Mouse (Mus musculus) kidney, postnatal 14 days (tissue): ENCODE data around the gene Tuba1b.
"Not testable (repeated sequence)": the region's sequence is repeated elsewhere in the genome, so short reads cannot be mapped to it uniquely, and the experiment has no call there.

Experiments used
- DNase-seq: peaks from one replicate; pipeline ENCODE4 v3.0.0; 2022; ENCODE audit warnings: mixed read lengths

The Tuba1b gene

GRCm38 (mm10) chr15:98953401-98954356 is 19.3 kb upstream of the Tuba1b start, which contains the start of the genes Gm49450 and Tuba1a:
Gene Gm49450, minus strand, starts transcription at chr15:98953551.
Gene Tuba1a, minus strand, starts transcription at chr15:98953703.
- peak; percentile 92 for DNase-seq

GRCm38 (mm10) chr15:98952751-98953400 is 18.5 kb upstream of the Tuba1b start:
- DNase-seq: peak; percentile 78

GRCm38 (mm10) chr15:98952063-98952455 is 17.7 kb upstream of the Tuba1b start:
- no peak for DNase-seq

GRCm38 (mm10) chr15:98951122-98952062 is 17.0 kb upstream of the Tuba1b start:
- DNase-seq: not testable (repeated sequence)

- DNase-seq: no peak
Measured at GRCm38 (mm10) chr15:98949607-98949892, 15.2 kb upstream of the Tuba1b start.

GRCm38 (mm10) chr15:98948857-98949606 is 14.7 kb upstream of the Tuba1b start:
- no peak for DNase-seq

- DNase-seq: no peak
Measured at GRCm38 (mm10) chr15:98948382-98948781, 14.0 kb upstream of the Tuba1b start.

- no peak for DNase-seq
Measured at GRCm38 (mm10) chr15:98947884-98948283, 13.5 kb upstream of the Tuba1b start.

GRCm38 (mm10) chr15:98943133-98943532 is 8.8 kb upstream of the Tuba1b start:
- DNase-seq: no peak

GRCm38 (mm10) chr15:98942081-98942480 is 7.7 kb upstream of the Tuba1b start:
- DNase-seq: no peak

- no peak for DNase-seq
Measured at GRCm38 (mm10) chr15:98941539-98941938, 7.2 kb upstream of the Tuba1b start.

- no peak for DNase-seq
Measured at GRCm38 (mm10) chr15:98940816-98941215, 6.5 kb upstream of the Tuba1b start.

- DNase-seq: peak; percentile 98
Measured at GRCm38 (mm10) chr15:98933833-98934216, 540 bp downstream of the Tuba1b start.

GRCm38 (mm10) chr15:98933004-98933671 is 1.2 kb downstream of the Tuba1b start:
- not testable (repeated sequence) for DNase-seq

GRCm38 (mm10) chr15:98930998-98931397 is 3.4 kb downstream of the Tuba1b start:
- DNase-seq: no peak

GRCm38 (mm10) chr15:98930017-98930734 is 4.2 kb downstream of the Tuba1b start:
- no peak for DNase-seq

GRCm38 (mm10) chr15:98928598-98929240 is 5.6 kb downstream of the Tuba1b start:
- peak; percentile 92 for DNase-seq

GRCm38 (mm10) chr15:98927566-98927965 is 6.8 kb downstream of the Tuba1b start:
- DNase-seq: no peak

GRCm38 (mm10) chr15:98924682-98925081 is 9.7 kb downstream of the Tuba1b start:
- DNase-seq: peak; percentile 33

- DNase-seq: no peak
Measured at GRCm38 (mm10) chr15:98923031-98923537, 11.3 kb downstream of the Tuba1b start.
